Mouse (Mus musculus): Measurements from ENCODE around the gene Aldh9a1. TPM values are rescaled to one million over a fixed set of nuclear protein-coding genes. Genes with fewer than 3 reads are reported as not detected.

The Aldh9a1 gene
- 77.1 and 92.8 TPM in 2 replicates for polyA plus RNA-seq (2015; fragmentation: Nextera tagmentation; extraction: Ambion mirVana)

- Histone ChIP-seq H3K4me2 (peak within 1 kb of the TSS; percentile 89), H3K9me3 (no peaks in the 10 kb centered on the region), H3K4me1 (no peaks in the 10 kb centered on the region), H3K36me3 (peaks cover 8% of the 10 kb centered on the region; the same call in 1 of the 2 replicates), H3K27me3 (replicated peaks) (no peaks in the 10 kb centered on the region), H3K4me3 (replicated peaks) (peak within 1 kb of the TSS; percentile 77), H3K27ac (peak within 1 kb of the TSS; percentile 84), H3K9ac (peak within 1 kb of the TSS; percentile 68)
- ATAC-seq (ENCODE audit: insufficient read depth, low FRiP score, low read depth), result peak; percentile 96
- WGBS, result under 1% methylated on average over 55 of the region's 55 CpGs
Observed at GRCm38 (mm10) chr1:167349815-167350596, at the start of gene Aldh9a1. Gene Aldh9a1, plus strand, starts transcription at chr1:167349991.

- 78% methylated on average over 2 of the region's 2 CpGs for WGBS
Observed at GRCm38 (mm10) chr1:167300122-167300521, 49.7 kb upstream of the Aldh9a1 start.

GRCm38 (mm10) chr1:167305501-167306137 is 44.2 kb upstream of the Aldh9a1 start:
- no peak overlapping the region for H3K4me3 ChIP-seq (replicated peaks)
- ATAC-seq (ENCODE audit: insufficient read depth, low FRiP score, low read depth), result no peak
- H3K9ac ChIP-seq, result no peak overlapping the region
- no peak overlapping the region for H3K27ac ChIP-seq
- peaks cover 2% of the 10 kb centered on the region; the same call in 1 of the 2 replicates for H3K4me1 ChIP-seq
- H3K36me3 ChIP-seq, result no peaks in the 10 kb centered on the region
- H3K4me2 ChIP-seq, result no peak overlapping the region
- H3K9me3 ChIP-seq, result no peaks in the 10 kb centered on the region
- no peaks in the 10 kb centered on the region for H3K27me3 ChIP-seq (replicated peaks)
- WGBS, result 28% methylated on average over 7 of the region's 7 CpGs

More at GRCm38 (mm10) chr1:167300122-167300521, 49.7 kb upstream of the Aldh9a1 start:
- no peak overlapping the region for H3K9ac ChIP-seq
- H3K27ac ChIP-seq, result no peak overlapping the region
- no peak overlapping the region for H3K4me2 ChIP-seq
- no peaks in the 10 kb centered on the region for H3K27me3 ChIP-seq (replicated peaks)
- 0 out of 2 replicates have a peak, but pooled peaks cover 2% of the 10 kb centered on the region for H3K4me1 ChIP-seq
- no peaks in the 10 kb centered on the region for H3K9me3 ChIP-seq
- no peak overlapping the region for H3K4me3 ChIP-seq (replicated peaks)
- ATAC-seq (ENCODE audit: insufficient read depth, low FRiP score, low read depth), result no peak
- no peaks in the 10 kb centered on the region for H3K36me3 ChIP-seq

- Histone ChIP-seq H3K27me3 (replicated peaks) (no peaks in the 10 kb centered on the region), H3K27ac (no peak overlapping the region), H3K9me3 (no peaks in the 10 kb centered on the region), H3K4me2 (no peak overlapping the region), H3K4me1 (peaks cover 2% of the 10 kb centered on the region; the same call in 1 of the 2 replicates), H3K4me3 (replicated peaks) (no peak overlapping the region), H3K36me3 (no peaks in the 10 kb centered on the region), H3K9ac (no peak overlapping the region)
- ATAC-seq (ENCODE audit: insufficient read depth, low FRiP score, low read depth), result no peak
- 59% methylated on average over 5 of the region's 5 CpGs for WGBS
Observed at GRCm38 (mm10) chr1:167306451-167307240, 43.1 kb upstream of the Aldh9a1 start.

GRCm38 (mm10) chr1:167307674-167308073 is 42.1 kb upstream of the Aldh9a1 start:
- Histone ChIP-seq H3K9ac (no peak overlapping the region), H3K4me2 (peak overlapping the region; percentile 77), H3K27ac (no peak overlapping the region), H3K9me3 (no peaks in the 10 kb centered on the region), H3K27me3 (replicated peaks) (no peaks in the 10 kb centered on the region), H3K36me3 (0 out of 2 replicates have a peak, but pooled peaks cover 3% of the 10 kb centered on the region), H3K4me1 (peaks cover 2% of the 10 kb centered on the region; the same call in 1 of the 2 replicates), H3K4me3 (replicated peaks) (peak overlapping the region; percentile 63)
- 56% methylated on average over 11 of the region's 11 CpGs for WGBS
- no peak for ATAC-seq (ENCODE audit: insufficient read depth, low FRiP score, low read depth)

- ATAC-seq (ENCODE audit: insufficient read depth, low FRiP score, low read depth), result peak; percentile 96
- no peaks in the 10 kb centered on the region for H3K27me3 ChIP-seq (replicated peaks)
- H3K9ac ChIP-seq, result peak within 1 kb of the TSS; percentile 76
- peak within 1 kb of the TSS; percentile 63 for H3K4me3 ChIP-seq (replicated peaks)
- H3K4me2 ChIP-seq, result peak within 1 kb of the TSS; percentile 77
- under 1% methylated on average over 82 of the region's 82 CpGs for WGBS
- peaks cover 2% of the 10 kb centered on the region; the same call in 1 of the 2 replicates for H3K4me1 ChIP-seq
- peak within 1 kb of the TSS; percentile 89 for H3K27ac ChIP-seq
- H3K36me3 ChIP-seq, result 0 out of 2 replicates have a peak, but pooled peaks cover 3% of the 10 kb centered on the region
- H3K9me3 ChIP-seq, result no peaks in the 10 kb centered on the region
Observed at GRCm38 (mm10) chr1:167308261-167309054, 41.3 kb upstream of the Aldh9a1 start, which contains the start of gene Tmco1. Gene Tmco1, plus strand, starts transcription at chr1:167308378.

- peaks cover 2% of the 10 kb centered on the region; the same call in 1 of the 2 replicates for H3K4me1 ChIP-seq
- ATAC-seq (ENCODE audit: insufficient read depth, low FRiP score, low read depth), result no peak
- H3K27ac ChIP-seq, result no peak overlapping the region
- no peak overlapping the region for H3K4me2 ChIP-seq
- peaks cover 3% of the 10 kb centered on the region; the same call in 1 of the 2 replicates for H3K36me3 ChIP-seq
- no peaks in the 10 kb centered on the region for H3K27me3 ChIP-seq (replicated peaks)
- no peak overlapping the region for H3K9ac ChIP-seq
- H3K4me3 ChIP-seq (replicated peaks), result no peak overlapping the region
- H3K9me3 ChIP-seq, result no peaks in the 10 kb centered on the region
Observed at GRCm38 (mm10) chr1:167312367-167312766, 37.4 kb upstream of the Aldh9a1 start.

GRCm38 (mm10) chr1:167313220-167313619 is 36.6 kb upstream of the Aldh9a1 start:
- H3K4me1 ChIP-seq, result no peaks in the 10 kb centered on the region
- H3K27me3 ChIP-seq (replicated peaks), result no peaks in the 10 kb centered on the region
- H3K9ac ChIP-seq, result no peak overlapping the region
- 85% methylated on average over 4 of the region's 4 CpGs for WGBS
- no peak overlapping the region for H3K27ac ChIP-seq
- no peak overlapping the region for H3K4me2 ChIP-seq
- no peak for ATAC-seq (ENCODE audit: insufficient read depth, low FRiP score, low read depth)
- no peaks in the 10 kb centered on the region for H3K9me3 ChIP-seq
- H3K36me3 ChIP-seq, result peaks cover 3% of the 10 kb centered on the region; the same call in 1 of the 2 replicates
- no peak overlapping the region for H3K4me3 ChIP-seq (replicated peaks)

- peaks cover 35% of the 10 kb centered on the region for H3K36me3 ChIP-seq
Observed at GRCm38 (mm10) chr1:167321691-167322090, 28.1 kb upstream of the Aldh9a1 start.

GRCm38 (mm10) chr1:167328776-167329175 is 21.0 kb upstream of the Aldh9a1 start:
- no peaks in the 10 kb centered on the region for H3K4me1 ChIP-seq
- peaks cover 27% of the 10 kb centered on the region for H3K36me3 ChIP-seq

More at GRCm38 (mm10) chr1:167321691-167322090, 28.1 kb upstream of the Aldh9a1 start:
- H3K4me1 ChIP-seq, result no peaks in the 10 kb centered on the region
- ATAC-seq (ENCODE audit: insufficient read depth, low FRiP score, low read depth), result no peak
- no peaks in the 10 kb centered on the region for H3K27me3 ChIP-seq (replicated peaks)
- no peak overlapping the region for H3K27ac ChIP-seq
- H3K9me3 ChIP-seq, result no peaks in the 10 kb centered on the region
- H3K9ac ChIP-seq, result no peak overlapping the region
- H3K4me3 ChIP-seq (replicated peaks), result no peak overlapping the region
- 95% methylated on average over 6 of the region's 6 CpGs for WGBS
- no peak overlapping the region for H3K4me2 ChIP-seq

GRCm38 (mm10) chr1:167331106-167331505 is 18.7 kb upstream of the Aldh9a1 start:
- no peak overlapping the region for H3K4me3 ChIP-seq (replicated peaks)
- 91% methylated on average over 8 of the region's 8 CpGs for WGBS
- no peak overlapping the region for H3K4me2 ChIP-seq
- H3K27me3 ChIP-seq (replicated peaks), result no peaks in the 10 kb centered on the region
- H3K27ac ChIP-seq, result no peak overlapping the region
- no peaks in the 10 kb centered on the region for H3K9me3 ChIP-seq
- H3K4me1 ChIP-seq, result no peaks in the 10 kb centered on the region
- H3K9ac ChIP-seq, result no peak overlapping the region
- H3K36me3 ChIP-seq, result peaks cover 21% of the 10 kb centered on the region
- no peak for ATAC-seq (ENCODE audit: insufficient read depth, low FRiP score, low read depth)

More at GRCm38 (mm10) chr1:167328776-167329175, 21.0 kb upstream of the Aldh9a1 start:
- Histone ChIP-seq H3K27ac (no peak overlapping the region), H3K27me3 (replicated peaks) (no peaks in the 10 kb centered on the region), H3K9me3 (no peaks in the 10 kb centered on the region), H3K4me2 (no peak overlapping the region), H3K4me3 (replicated peaks) (no peak overlapping the region), H3K9ac (no peak overlapping the region)
- WGBS, result 91% methylated on average over 6 of the region's 6 CpGs
- ATAC-seq (ENCODE audit: insufficient read depth, low FRiP score, low read depth), result no peak
